Mouse (Mus musculus) limb, embryonic 12.5 days (tissue): ENCODE results near the gene Slf2. TPM values are rescaled to one million over a fixed set of nuclear protein-coding genes. Genes with fewer than 3 reads are reported as not detected.
A peak's percentile ranks its signal among the peaks of the same experiment; 100 is the strongest.

Source experiments
- ATAC-seq: fragments of 200-750 bp; cut with Nextera tagmentation; 2 replicates; pipeline ENCODE4 v1.8.0; 2017; ENCODE audit warnings: low read depth, moderate TSS enrichment; ENCODE audit not compliant: insufficient number of reproducible peaks, insufficient read depth, low FRiP score, low TSS enrichment
- H3K27ac ChIP-seq: fragments of 300-500 bp; sonication (generic); 2 replicates; pipeline ENCODE4 v1.5.1; 2016; ENCODE audit warnings: mild to moderate bottlenecking, moderate library complexity
- H3K27me3 ChIP-seq: fragments of 300-500 bp; sonication (generic); 2 replicates; pipeline ENCODE4 v1.6.1; 2016; ENCODE audit warnings: mild to moderate bottlenecking, moderate library complexity
- H3K36me3 ChIP-seq: fragments of 300-500 bp; sonication (generic); 2 replicates; pipeline ENCODE4 v1.6.1; 2016; ENCODE audit warnings: mild to moderate bottlenecking, moderate library complexity
- H3K4me1 ChIP-seq: fragments of 300-500 bp; sonication (generic); replicated peaks from 2 replicates; pipeline ENCODE4 v1.6.1; 2016
- H3K4me2 ChIP-seq: fragments of 300-500 bp; sonication (generic); 2 replicates; pipeline ENCODE4 v1.6.1; 2016; ENCODE audit warnings: mild to moderate bottlenecking, moderate library complexity
- H3K4me3 ChIP-seq: fragments of 300-500 bp; sonication (generic); replicated peaks from 2 replicates; pipeline ENCODE4 v1.5.1; 2016; ENCODE audit warnings: mild to moderate bottlenecking
- H3K9ac ChIP-seq: fragments of 300-500 bp; sonication (generic); replicated peaks from 2 replicates; pipeline ENCODE4 v1.6.1; 2016; ENCODE audit warnings: mild to moderate bottlenecking, moderate library complexity
- H3K9me3 ChIP-seq: fragments of 300-500 bp; sonication (generic); 2 replicates; pipeline ENCODE4 v1.6.1; 2016; ENCODE audit warnings: mild to moderate bottlenecking, moderate library complexity
- WGBS: fragments of 180-500 bp; shearing (Covaris S2); methylation state at CpG from one replicate; pipeline ENCODE4 v1.1.7; 2016; 5-methylcytosine and 5-hydroxymethylcytosine counted together
- polyA plus RNA-seq: library from polyadenylated mRNA; unstranded; fragments of >200 nt; fragmentation: Nextera tagmentation; extraction: Ambion mirVana; gene quantifications from 2 replicates; pipeline ENCODE4 v1.2.1, GENCODE M21; 2016

The Slf2 gene
- polyA plus RNA-seq, 1 experiment from 2014 or later: 49.7 TPM

DNA sequence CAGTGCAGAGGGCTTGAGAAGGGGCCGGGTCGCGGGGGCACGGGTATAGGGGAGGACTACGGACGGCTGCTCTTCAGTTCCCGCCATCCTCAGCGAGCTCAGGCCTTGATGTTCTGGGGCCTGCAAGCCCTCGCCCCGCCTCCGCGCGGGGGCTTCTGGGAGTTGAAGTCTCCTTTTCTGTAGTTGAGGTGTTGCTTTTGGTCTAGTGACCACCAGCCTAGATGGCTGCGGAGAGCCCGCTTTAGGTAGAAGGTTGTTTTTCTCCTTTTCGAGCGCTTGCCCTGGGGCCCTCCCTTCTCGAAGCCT lies 456 bp downstream of the Slf2 start:
- peaks cover 20% of the 10 kb centered on the region for H3K36me3 ChIP-seq
- H3K4me1 ChIP-seq: peaks cover 50% of the 10 kb centered on the region
- peak overlapping the region; percentile 91 for H3K27ac ChIP-seq
- peak overlapping the region; percentile 56 for H3K4me2 ChIP-seq
- peak overlapping the region; percentile 87 for H3K9ac ChIP-seq
- peak; percentile 88 for ATAC-seq
- no peaks in the 10 kb centered on the region for H3K9me3 ChIP-seq
- WGBS: 0% methylated on average over 18 of the region's 18 CpGs
- no peaks in the 10 kb centered on the region for H3K27me3 ChIP-seq
- H3K4me3 ChIP-seq: peak overlapping the region; percentile 96

- no peak overlapping the region for H3K27ac ChIP-seq
- peak overlapping the region; percentile 56 for H3K4me2 ChIP-seq
- H3K4me3 ChIP-seq: peak overlapping the region; percentile 96
- 50% methylated on average over 5 of the region's 5 CpGs for WGBS
- H3K4me1 ChIP-seq: peaks cover 45% of the 10 kb centered on the region
- H3K9me3 ChIP-seq: no peaks in the 10 kb centered on the region
- no peaks in the 10 kb centered on the region for H3K27me3 ChIP-seq
- no peak overlapping the region for H3K9ac ChIP-seq
- peaks cover 26% of the 10 kb centered on the region for H3K36me3 ChIP-seq
- no peak for ATAC-seq
These were observed 1.1 kb downstream of the Slf2 start for GRCm38 (mm10) chr19:44932051-44932450.

- ATAC-seq: no peak
- WGBS: 89% methylated on average over 1 of the region's 1 CpGs
- H3K9ac ChIP-seq: no peak overlapping the region
- peaks cover 33% of the 10 kb centered on the region for H3K36me3 ChIP-seq
- H3K9me3 ChIP-seq: no peaks in the 10 kb centered on the region
- no peak overlapping the region for H3K4me3 ChIP-seq
- no peak overlapping the region for H3K27ac ChIP-seq
- H3K4me2 ChIP-seq: peak overlapping the region; percentile 56
- no peaks in the 10 kb centered on the region for H3K27me3 ChIP-seq
- H3K4me1 ChIP-seq: peaks cover 34% of the 10 kb centered on the region
These were observed 2.2 kb downstream of the Slf2 start for GRCm38 (mm10) chr19:44933136-44933535.

GRCm38 (mm10) chr19:44959633-44960032 lies 28.7 kb downstream of the Slf2 start:
- no peaks in the 10 kb centered on the region for H3K27me3 ChIP-seq
- H3K4me2 ChIP-seq: no peak overlapping the region
- H3K27ac ChIP-seq: no peak overlapping the region
- H3K4me1 ChIP-seq: no peaks in the 10 kb centered on the region
- peaks cover 88% of the 10 kb centered on the region for H3K36me3 ChIP-seq
- no peak overlapping the region for H3K9ac ChIP-seq
- H3K9me3 ChIP-seq: no peaks in the 10 kb centered on the region
- no peak for ATAC-seq
- 98% methylated on average over 2 of the region's 2 CpGs for WGBS
- H3K4me3 ChIP-seq: no peak overlapping the region

- WGBS: 91% methylated on average over 1 of the region's 1 CpGs
These were observed 35.0 kb downstream of the Slf2 start for GRCm38 (mm10) chr19:44965978-44966377.

DNA sequence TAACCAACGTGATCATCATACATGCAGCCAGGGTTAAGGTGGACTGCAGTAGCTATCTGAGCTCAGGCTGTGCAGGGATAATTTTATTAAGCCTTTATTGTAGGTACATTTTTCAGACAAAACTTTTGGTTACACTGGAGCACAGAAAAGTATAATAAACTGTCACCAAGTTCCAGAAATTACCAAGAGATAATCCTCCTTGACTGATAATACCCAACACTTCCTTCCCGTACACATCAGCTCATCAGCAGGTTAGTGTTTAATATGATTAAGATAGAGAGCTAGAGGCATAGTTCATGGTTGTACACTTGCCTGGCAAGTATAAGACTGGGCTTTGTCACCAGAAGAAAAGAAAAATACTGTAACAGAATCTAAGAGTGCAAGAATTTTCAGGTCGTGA lies 37.4 kb downstream of the Slf2 start:
- Histone ChIP-seq H3K27ac (no peak overlapping the region), H3K4me1 (no peaks in the 10 kb centered on the region), H3K4me3 (no peak overlapping the region), H3K9me3 (no peaks in the 10 kb centered on the region), H3K27me3 (no peaks in the 10 kb centered on the region), H3K36me3 (peaks cover 92% of the 10 kb centered on the region), H3K9ac (no peak overlapping the region), H3K4me2 (no peak overlapping the region)
- WGBS: 82% methylated on average over 3 of the region's 3 CpGs
- ATAC-seq: no peak

More at GRCm38 (mm10) chr19:44965978-44966377, 35.0 kb downstream of the Slf2 start:
- no peak overlapping the region for H3K9ac ChIP-seq
- H3K27me3 ChIP-seq: no peaks in the 10 kb centered on the region
- no peaks in the 10 kb centered on the region for H3K9me3 ChIP-seq
- ATAC-seq: no peak
- H3K4me1 ChIP-seq: no peaks in the 10 kb centered on the region
- H3K4me3 ChIP-seq: no peak overlapping the region
- peaks cover 90% of the 10 kb centered on the region for H3K36me3 ChIP-seq
- H3K27ac ChIP-seq: no peak overlapping the region
- H3K4me2 ChIP-seq: no peak overlapping the region

DNA sequence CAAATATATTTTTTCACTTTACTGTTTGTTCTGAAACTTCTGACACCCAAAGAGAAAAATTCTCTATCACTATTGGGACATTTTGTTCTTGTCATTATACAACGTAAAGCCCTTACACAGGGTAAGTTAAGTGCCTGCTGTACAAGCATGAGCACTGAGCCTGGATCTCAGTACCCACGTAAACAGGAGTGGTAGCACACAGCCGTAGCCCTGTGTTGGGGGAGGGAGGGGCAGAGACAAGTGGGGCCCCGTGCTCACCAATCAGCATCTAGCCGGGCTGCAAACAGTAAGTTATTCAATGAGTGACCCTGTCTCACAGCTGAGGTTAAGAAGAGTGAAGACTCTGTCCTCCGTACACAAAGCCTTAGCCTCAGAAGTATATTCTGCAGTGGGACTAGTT lies 45.7 kb downstream of the Slf2 start:
- Histone ChIP-seq H3K4me2 (no peak overlapping the region), H3K4me1 (no peaks in the 10 kb centered on the region), H3K9me3 (no peaks in the 10 kb centered on the region), H3K9ac (no peak overlapping the region), H3K36me3 (peaks cover 98% of the 10 kb centered on the region), H3K27ac (no peak overlapping the region), H3K4me3 (no peak overlapping the region), H3K27me3 (no peaks in the 10 kb centered on the region)
- 90% methylated on average over 6 of the region's 6 CpGs for WGBS
- no peak for ATAC-seq

DNA sequence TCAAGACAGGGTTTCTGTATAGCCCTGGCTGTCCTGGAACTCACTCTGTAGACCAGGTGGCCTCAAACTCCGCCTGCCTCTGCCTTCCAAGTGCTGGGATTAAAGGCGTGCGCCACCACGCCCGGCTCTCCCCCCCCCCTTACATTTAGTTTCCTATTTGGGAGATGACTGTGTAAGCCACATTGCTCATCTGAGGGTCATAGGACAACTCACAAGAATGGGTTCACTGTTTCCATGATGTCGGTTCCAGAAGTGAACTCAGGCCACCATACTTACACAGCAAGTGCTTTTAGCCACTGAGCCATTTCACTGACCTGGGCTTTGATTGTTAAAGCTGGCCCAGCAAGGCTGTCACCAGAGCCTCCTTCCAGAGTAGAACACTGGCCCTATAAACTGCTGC lies 46.2 kb downstream of the Slf2 start:
- H3K27me3 ChIP-seq: no peaks in the 10 kb centered on the region
- H3K9me3 ChIP-seq: no peaks in the 10 kb centered on the region
- H3K9ac ChIP-seq: no peak overlapping the region
- WGBS: 89% methylated on average over 6 of the region's 6 CpGs
- H3K4me1 ChIP-seq: no peaks in the 10 kb centered on the region
- no peak overlapping the region for H3K4me3 ChIP-seq
- ATAC-seq: no peak
- no peak overlapping the region for H3K27ac ChIP-seq
- no peak overlapping the region for H3K4me2 ChIP-seq
- H3K36me3 ChIP-seq: peaks cover 97% of the 10 kb centered on the region

DNA sequence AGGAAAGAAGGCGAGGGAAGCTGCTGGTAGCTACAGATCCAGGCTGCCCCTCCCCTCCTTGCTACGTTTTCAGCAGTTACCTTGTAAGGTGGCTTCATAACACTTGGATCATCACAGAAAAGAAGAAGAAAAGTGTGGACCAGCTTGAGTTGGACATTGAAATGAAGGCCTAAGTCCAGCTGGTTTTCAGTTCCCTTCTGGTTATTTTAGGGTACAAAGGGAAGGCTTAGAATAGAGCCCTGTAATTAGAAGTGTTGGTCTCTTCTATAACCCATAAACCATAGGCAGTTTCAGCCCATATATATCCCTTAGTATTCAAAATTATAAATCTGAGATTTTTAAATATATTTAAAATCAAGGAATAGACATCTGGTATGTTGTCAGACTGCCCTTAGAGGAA lies 49.8 kb downstream of the Slf2 start:
- Histone ChIP-seq H3K9ac (no peak overlapping the region), H3K27me3 (no peaks in the 10 kb centered on the region), H3K4me3 (no peak overlapping the region), H3K27ac (no peak overlapping the region), H3K4me2 (no peak overlapping the region), H3K4me1 (no peaks in the 10 kb centered on the region), H3K36me3 (peaks cover 71% of the 10 kb centered on the region), H3K9me3 (no peaks in the 10 kb centered on the region)
- no peak for ATAC-seq
- 78% methylated on average over 2 of the region's 2 CpGs for WGBS

GRCm38 (mm10) chr19:44982477-44983115 lies 51.6 kb downstream of the Slf2 start:
- Histone ChIP-seq H3K36me3 (peaks cover 53% of the 10 kb centered on the region), H3K4me2 (no peak overlapping the region), H3K27me3 (no peaks in the 10 kb centered on the region), H3K4me1 (0 out of 2 replicates have a peak, but pooled peaks cover 3% of the 10 kb centered on the region), H3K9ac (no peak overlapping the region), H3K9me3 (no peaks in the 10 kb centered on the region), H3K27ac (no peak overlapping the region), H3K4me3 (no peak overlapping the region)
- no peak for ATAC-seq
- 85% methylated on average over 7 of the region's 7 CpGs for WGBS

GRCm38 (mm10) chr19:44983366-44983765 lies 52.4 kb downstream of the Slf2 start:
- H3K27ac ChIP-seq: no peak overlapping the region
- no peaks in the 10 kb centered on the region for H3K27me3 ChIP-seq
- H3K4me1 ChIP-seq: 0 out of 2 replicates have a peak, but pooled peaks cover 5% of the 10 kb centered on the region
- H3K9ac ChIP-seq: no peak overlapping the region
- ATAC-seq: no peak
- no peak overlapping the region for H3K4me2 ChIP-seq
- peaks cover 46% of the 10 kb centered on the region for H3K36me3 ChIP-seq
- no peak overlapping the region for H3K4me3 ChIP-seq
- no peaks in the 10 kb centered on the region for H3K9me3 ChIP-seq
- 89% methylated on average over 6 of the region's 6 CpGs for WGBS

DNA sequence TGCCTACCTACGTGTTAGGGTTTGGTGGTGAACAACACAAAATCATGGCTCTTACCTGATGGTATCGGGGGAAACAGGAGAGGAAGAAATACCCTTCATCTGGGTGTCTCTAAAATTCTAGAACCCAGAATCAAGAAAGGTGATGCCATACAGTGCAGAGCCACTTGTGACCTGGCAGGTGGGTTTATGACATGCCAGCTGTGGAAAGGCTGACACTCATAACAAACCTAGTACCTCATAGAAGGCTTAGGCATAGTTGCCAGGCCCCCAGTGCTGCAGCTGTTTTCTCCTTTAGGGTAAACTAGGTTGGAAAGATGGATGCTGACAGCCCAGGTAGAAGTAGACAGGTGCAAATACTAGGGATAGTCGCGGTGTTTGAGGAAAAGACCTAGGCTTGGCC lies 53.5 kb downstream of the Slf2 start:
- Histone ChIP-seq H3K27me3 (no peaks in the 10 kb centered on the region), H3K27ac (no peak overlapping the region), H3K4me1 (peaks cover 9% of the 10 kb centered on the region; the same call in 1 of the 2 replicates), H3K36me3 (peaks cover 36% of the 10 kb centered on the region), H3K4me3 (no peak overlapping the region), H3K4me2 (no peak overlapping the region), H3K9me3 (no peaks in the 10 kb centered on the region), H3K9ac (no peak overlapping the region)
- 92% methylated on average over 4 of the region's 4 CpGs for WGBS
- ATAC-seq: no peak
